Mouse (Mus musculus) liver, postnatal 0 days (tissue): ENCODE results near the gene Jak3.

Experiments
- CTCF ChIP-seq: sonication (generic); IDR thresholded peaks from 2 replicates; pipeline ENCODE4 v1.5.1; 2016; ENCODE audit warnings: antibody characterized with exemption, low read depth
- EP300 ChIP-seq: IDR thresholded peaks from 2 replicates; pipeline ENCODE4 v1.6.1; 2016; ENCODE audit warnings: antibody characterized with exemption, low read depth, mild to moderate bottlenecking

DNA sequence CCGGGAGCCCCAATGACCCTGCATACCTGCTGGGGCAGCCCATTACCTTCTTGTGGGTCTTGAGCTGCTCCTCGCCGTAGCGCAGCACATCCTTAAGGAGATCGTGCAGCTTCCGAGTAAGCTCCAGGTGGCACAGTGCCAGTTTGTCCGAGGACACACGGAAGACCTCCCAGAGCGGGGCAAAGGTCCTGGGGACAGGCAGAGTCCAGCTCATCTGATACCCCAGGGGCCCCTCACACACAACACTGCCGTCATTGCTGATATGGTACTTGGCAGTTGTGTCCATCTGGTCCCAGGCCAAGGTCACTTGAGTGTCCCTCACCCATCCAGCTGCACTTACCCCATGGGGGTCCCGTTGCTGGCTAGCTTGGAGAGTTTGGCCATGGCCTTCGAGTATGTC is 41.0 kb downstream of the Jak3 start:
- TF ChIP-seq EP300 (no peak), CTCF (no peak)
